Mouse (Mus musculus) liver, embryonic 16.5 days (tissue): ENCODE data around the gene Zfp354c. TPM values are rescaled to one million over a fixed set of nuclear protein-coding genes. Genes with fewer than 3 reads are reported as not detected.

Source experiments
- polyA plus RNA-seq: library from polyadenylated mRNA; unstranded; fragments of >200 nt; fragmentation: Nextera tagmentation; extraction: Ambion mirVana; gene quantifications from 2 replicates; pipeline ENCODE4 v1.2.1, GENCODE M21; 2015

The Zfp354c gene
- polyA plus RNA-seq, 1 experiment from 2014 or later: 0.76 TPM

Other genes with a start within 250 kb of the Zfp354c start
- gene Adamts2, start 225.6 kb downstream of the Zfp354c start, polyA plus RNA-seq: 1.3 and 1.6 TPM in 2 replicates
- 0.08 TPM in 2 replicates for gene Zfp879, start 13.8 kb upstream of the Zfp354c start, polyA plus RNA-seq
- 0.02 TPM in 1 of 2 replicates, not detected in the other for gene Grm6, start 23.0 kb upstream of the Zfp354c start, polyA plus RNA-seq
- 0.28 and 0.29 TPM in 2 replicates for gene Zfp454, start 59.9 kb upstream of the Zfp354c start, polyA plus RNA-seq
- 1.6 and 1.9 TPM in 2 replicates for gene Zfp2, start 88.4 kb upstream of the Zfp354c start, polyA plus RNA-seq
- 0.13 and 0.15 TPM in 2 replicates for gene Zfp354b, start 103.9 kb upstream of the Zfp354c start, polyA plus RNA-seq
- gene 4933414I15Rik, start 116.0 kb upstream of the Zfp354c start, polyA plus RNA-seq: not detected in 2 replicates
- not detected in 2 replicates for gene Prop1, start 126.0 kb upstream of the Zfp354c start, polyA plus RNA-seq
- not detected in 2 replicates for gene Olfr1378, start 138.8 kb upstream of the Zfp354c start, polyA plus RNA-seq
- gene Olfr1377, start 154.2 kb upstream of the Zfp354c start, polyA plus RNA-seq: not detected in 2 replicates
- not detected in 2 replicates for gene Olfr51, start 175.9 kb upstream of the Zfp354c start, polyA plus RNA-seq
- gene Olfr54, start 186.5 kb upstream of the Zfp354c start, polyA plus RNA-seq: not detected in 2 replicates
- gene Olfr1375, start 220.4 kb upstream of the Zfp354c start, polyA plus RNA-seq: not detected in 2 replicates
- 1.4 and 1.7 TPM in 2 replicates for gene Zfp354a, start 231.5 kb upstream of the Zfp354c start, polyA plus RNA-seq